9 mouse cellular contexts compared by ENCODE assay signal in genomic region chr1:69785129-69785528, GRCm38 (mm10). TPM values are rescaled to one million over a fixed set of nuclear protein-coding genes. Genes with fewer than 3 reads are reported as not detected.
DNase-seq lines count a peak whose midpoint lies in the region; ATAC-seq and TF ChIP-seq lines count a peak whose summit lies in the region.
"Had no signal": no experiment of that assay in that cellular context is flagged by ENCODE, and none has a peak within 500 bp of the region (broad histone marks: within the 10 kb centered on the region; RNA-seq: fewer than 3 reads in every experiment).

No protein-coding gene starts in this region.

- no peaks in the 10 kb centered on the region for H3K36me3 ChIP-seq in midbrain, postnatal 0 days (ENCODE audit: insufficient read depth, low read length)
- H3K36me3 ChIP-seq in midbrain, embryonic 10.5 days = no peaks in the 10 kb centered on the region
- no peaks in the 10 kb centered on the region for H3K36me3 ChIP-seq in hindbrain, postnatal 0 days (ENCODE audit: insufficient read depth, low read length)
- no peaks in the 10 kb centered on the region for H3K36me3 ChIP-seq in intestine, embryonic 16.5 days (ENCODE audit: control insufficient read depth, insufficient read depth, low read length)

- H3K27ac ChIP-seq in midbrain, postnatal 0 days (ENCODE audit: low read depth, low read length) = no peak overlapping the region
- H3K27ac ChIP-seq in midbrain, embryonic 10.5 days (replicated peaks) = no peak overlapping the region
- no peak overlapping the region for H3K27ac ChIP-seq in hindbrain, postnatal 0 days
- no peak overlapping the region for H3K27ac ChIP-seq in intestine, embryonic 16.5 days (ENCODE audit: low read length)

- H3K27me3 ChIP-seq in midbrain, postnatal 0 days (ENCODE audit: insufficient read depth, low read length) = no peaks in the 10 kb centered on the region
- no peaks in the 10 kb centered on the region for H3K27me3 ChIP-seq in midbrain, embryonic 10.5 days (ENCODE audit: low read depth, poor library complexity, severe bottlenecking)
- no peaks in the 10 kb centered on the region for H3K27me3 ChIP-seq in hindbrain, postnatal 0 days (ENCODE audit: insufficient read depth, low read length)
- no peaks in the 10 kb centered on the region for H3K27me3 ChIP-seq in intestine, embryonic 16.5 days (replicated peaks; ENCODE audit: control insufficient read depth, insufficient read depth, low read length)

- H3K9me3 ChIP-seq in midbrain, postnatal 0 days (ENCODE audit: low read length) = no peaks in the 10 kb centered on the region
- H3K9me3 ChIP-seq in midbrain, embryonic 10.5 days (replicated peaks) = no peaks in the 10 kb centered on the region
- no peaks in the 10 kb centered on the region for H3K9me3 ChIP-seq in hindbrain, postnatal 0 days (ENCODE audit: low read length)
- no peaks in the 10 kb centered on the region for H3K9me3 ChIP-seq in intestine, embryonic 16.5 days (ENCODE audit: control insufficient read depth, low read length)

- H3K4me3 ChIP-seq in midbrain, postnatal 0 days (ENCODE audit: low read depth, low read length) = no peak overlapping the region
- H3K4me3 ChIP-seq in midbrain, embryonic 10.5 days = no peak overlapping the region
- no peak overlapping the region for H3K4me3 ChIP-seq in hindbrain, postnatal 0 days (ENCODE audit: low read length)
- no peak overlapping the region for H3K4me3 ChIP-seq in intestine, embryonic 16.5 days (ENCODE audit: low read length)

- no peak overlapping the region for H3K9ac ChIP-seq in midbrain, postnatal 0 days (replicated peaks; ENCODE audit: low read length, poor library complexity, severe bottlenecking)
- H3K9ac ChIP-seq in hindbrain, postnatal 0 days (replicated peaks; ENCODE audit: low read length) = no peak overlapping the region
- H3K9ac ChIP-seq in intestine, embryonic 16.5 days (ENCODE audit: low read depth, low read length) = no peak overlapping the region

- ATAC-seq in frontal cortex, adult (ENCODE audit: low TSS enrichment) = 0 out of 2 replicates have a peak, but pooled peaks have one; percentile 72
- no peak for ATAC-seq in midbrain, postnatal 0 days (ENCODE audit: low FRiP score)
- ATAC-seq in hindbrain, postnatal 0 days = no peak
- no peak for ATAC-seq in intestine, embryonic 16.5 days

- no peak overlapping the region for H3K4me2 ChIP-seq in midbrain, postnatal 0 days (ENCODE audit: low read depth, low read length, poor library complexity, severe bottlenecking)
- no peak overlapping the region for H3K4me2 ChIP-seq in hindbrain, postnatal 0 days (ENCODE audit: low read depth, low read length)
- H3K4me2 ChIP-seq in intestine, embryonic 16.5 days (ENCODE audit: low read depth, low read length) = no peak overlapping the region

- TF ChIP-seq CTCF in midbrain, postnatal 0 days (IDR thresholded peaks at IDR 0.05) = peak; percentile 87
- TF ChIP-seq CTCF in hindbrain, postnatal 0 days (IDR thresholded peaks at IDR 0.05; ENCODE audit: low read depth) = peak; percentile 81

- WGBS in midbrain, postnatal 0 days = 4% methylated on average over 6 of the region's 6 CpGs
- 13% methylated on average over 6 of the region's 6 CpGs for WGBS in midbrain, embryonic 10.5 days
- WGBS in hindbrain, postnatal 0 days = 4% methylated on average over 6 of the region's 6 CpGs
- WGBS in intestine, embryonic 16.5 days = 6% methylated on average over 6 of the region's 6 CpGs

- DNase-seq in frontal cortex, postnatal 14 days (ENCODE audit: low spot score in 2 of 2) = no peak
- DNase-seq in midbrain, postnatal 0 days (ENCODE audit: low spot score) = peak; percentile 88
- DNase-seq in midbrain, embryonic 10.5 days (ENCODE audit: low spot score) = no peak
- DNase-seq in adrenal gland, postnatal 25 days = peak; percentile 37
- DNase-seq in hindbrain, postnatal 0 days (ENCODE audit: low spot score) = peak; percentile 87
- peak; percentile 25 for DNase-seq in lung, postnatal 25 days (ENCODE audit: low spot score)

- no peaks in the 10 kb centered on the region for H3K4me1 ChIP-seq in midbrain, postnatal 0 days (ENCODE audit: insufficient read depth, low read length)
- H3K4me1 ChIP-seq in midbrain, embryonic 10.5 days = no peaks in the 10 kb centered on the region
- no peaks in the 10 kb centered on the region for H3K4me1 ChIP-seq in hindbrain, postnatal 0 days (ENCODE audit: insufficient read depth, low read length)
- H3K4me1 ChIP-seq in intestine, embryonic 16.5 days (ENCODE audit: control insufficient read depth, insufficient read depth, low read length) = peaks cover 4% of the 10 kb centered on the region; the same call in 1 of the 2 replicates

RNA-seq across cellular contexts. Expression of gene Spag16, which starts 41.6 kb away (rescaled TPM):
- total RNA-seq in midbrain, postnatal 0 days (2014; rRNA removed) = 1.5 and 4.0 TPM in 2 replicates
- polyA plus RNA-seq in midbrain, postnatal 0 days (2015; fragmentation: Nextera tagmentation; extraction: Ambion mirVana) = 2.2 and 3.2 TPM in 2 replicates
- 3.0 and 3.3 TPM in 2 replicates for polyA plus RNA-seq in midbrain, embryonic 10.5 days (2016; fragmentation: Nextera tagmentation; extraction: Ambion mirVana)
- total RNA-seq in adrenal gland, postnatal 25 days (2021) = not detected in 2 replicates
- total RNA-seq in hindbrain, postnatal 0 days (2014; rRNA removed) = 1.3 and 1.4 TPM in 2 replicates
- polyA plus RNA-seq in hindbrain, postnatal 0 days (2015; fragmentation: Nextera tagmentation; extraction: Ambion mirVana) = 2.8 and 3.1 TPM in 2 replicates
- 0.09 and 0.13 TPM in 2 replicates for polyA plus RNA-seq in intestine, embryonic 16.5 days (2015; fragmentation: Nextera tagmentation; extraction: Ambion mirVana)
- total RNA-seq: heart, postnatal 36 days had no signal

Comparison
In these comparisons a context has a peak if more than half of its experiments do, and no peak if none do; other contexts are left out.
1. DNase-seq: peak in midbrain, postnatal 0 days (single experiment), adrenal gland, postnatal 25 days (single experiment), hindbrain, postnatal 0 days (single experiment) and lung, postnatal 25 days (single experiment); none in frontal cortex, postnatal 14 days (0 of 2) and midbrain, embryonic 10.5 days (single experiment).